Mouse (Mus musculus): Measurements from ENCODE around the gene Gabra2. TPM values are rescaled to one million over a fixed set of nuclear protein-coding genes. Genes with fewer than 3 reads are reported as not detected.

Gene Gabra2
- polyA plus RNA-seq, 1 experiment from 2014 or later: 2.7 TPM

- 76% methylated on average over 13 of the region's 13 CpGs for WGBS
- Histone ChIP-seq H3K9me3 (ENCODE audit: control insufficient read depth, low read length) (no peaks in the 10 kb centered on the region), H3K36me3 (ENCODE audit: control insufficient read depth, insufficient read depth, low read length) (no peaks in the 10 kb centered on the region), H3K9ac (ENCODE audit: low read length) (no peak overlapping the region), H3K4me1 (replicated peaks; ENCODE audit: control insufficient read depth, insufficient read depth, low read length) (no peaks in the 10 kb centered on the region), H3K4me3 (ENCODE audit: low read depth, low read length) (no peak overlapping the region), H3K27ac (ENCODE audit: low read depth) (no peak overlapping the region), H3K4me2 (ENCODE audit: low read length) (no peak overlapping the region), H3K27me3 (replicated peaks; ENCODE audit: control insufficient read depth, insufficient read depth, low read length) (no peaks in the 10 kb centered on the region)
- DNase-seq (ENCODE audit: low spot score): no peak
- no peak for ATAC-seq (replicated peaks; ENCODE audit: low FRiP score, low TSS enrichment, low read depth)
These were observed 99.9 kb downstream of the Gabra2 start for GRCm38 (mm10) chr5:70995617-70996325.

- DNase-seq (ENCODE audit: low spot score) (no peak), ATAC-seq (replicated peaks; ENCODE audit: low FRiP score, low TSS enrichment, low read depth) (no peak)
- H3K27me3 ChIP-seq (replicated peaks; ENCODE audit: control insufficient read depth, insufficient read depth, low read length): no peaks in the 10 kb centered on the region
- H3K27ac ChIP-seq (ENCODE audit: low read depth): no peak overlapping the region
- H3K4me3 ChIP-seq (ENCODE audit: low read depth, low read length): no peak overlapping the region
- H3K36me3 ChIP-seq (ENCODE audit: control insufficient read depth, insufficient read depth, low read length): no peaks in the 10 kb centered on the region
- H3K4me2 ChIP-seq (ENCODE audit: low read length): no peak overlapping the region
- 63% methylated on average over 2 of the region's 2 CpGs for WGBS
- no peak overlapping the region for H3K9ac ChIP-seq (ENCODE audit: low read length)
- no peaks in the 10 kb centered on the region for H3K4me1 ChIP-seq (replicated peaks; ENCODE audit: control insufficient read depth, insufficient read depth, low read length)
- H3K9me3 ChIP-seq (ENCODE audit: control insufficient read depth, low read length): no peaks in the 10 kb centered on the region
These were observed 102.4 kb downstream of the Gabra2 start for GRCm38 (mm10) chr5:70993281-70993680.

GRCm38 (mm10) chr5:70990891-70991290 lies 104.8 kb downstream of the Gabra2 start:
- H3K9me3 ChIP-seq (ENCODE audit: control insufficient read depth, low read length): no peaks in the 10 kb centered on the region
- H3K4me1 ChIP-seq (replicated peaks; ENCODE audit: control insufficient read depth, insufficient read depth, low read length): no peaks in the 10 kb centered on the region
- H3K27ac ChIP-seq (ENCODE audit: low read depth): no peak overlapping the region
- H3K36me3 ChIP-seq (ENCODE audit: control insufficient read depth, insufficient read depth, low read length): no peaks in the 10 kb centered on the region
- no peak overlapping the region for H3K9ac ChIP-seq (ENCODE audit: low read length)
- no peak overlapping the region for H3K4me3 ChIP-seq (ENCODE audit: low read depth, low read length)
- no peak overlapping the region for H3K4me2 ChIP-seq (ENCODE audit: low read length)
- DNase-seq (ENCODE audit: low spot score): no peak
- no peaks in the 10 kb centered on the region for H3K27me3 ChIP-seq (replicated peaks; ENCODE audit: control insufficient read depth, insufficient read depth, low read length)
- WGBS: 89% methylated on average over 3 of the region's 3 CpGs
- ATAC-seq (replicated peaks; ENCODE audit: low FRiP score, low TSS enrichment, low read depth): no peak

All from intestine, embryonic 14.5 days (tissue).